Mouse (Mus musculus): ENCODE results near the gene Slco3a1.

Slco3a1 gene

DNA sequence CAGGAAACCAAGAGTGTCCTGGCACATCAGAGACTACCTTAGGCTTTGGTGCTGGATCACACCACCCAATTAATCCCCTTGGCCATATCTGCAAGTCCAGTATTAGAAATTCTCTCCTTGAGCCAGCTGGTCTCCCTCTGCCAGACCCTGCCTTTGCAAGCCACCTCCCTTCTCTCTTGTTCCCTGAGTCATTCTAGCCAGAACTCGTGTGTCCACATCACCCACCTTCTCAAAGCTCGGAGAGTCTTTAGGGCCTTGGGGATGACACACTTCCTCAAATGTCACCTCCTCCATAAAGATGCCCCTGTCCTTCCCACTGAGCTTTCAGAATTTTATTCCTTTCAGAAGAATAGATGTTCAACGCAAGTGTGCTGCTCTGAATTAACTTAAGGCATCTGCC lies 172.3 kb downstream of the Slco3a1 start:
- no peak for DNase-seq (ENCODE audit: low read depth, low spot score)

DNA sequence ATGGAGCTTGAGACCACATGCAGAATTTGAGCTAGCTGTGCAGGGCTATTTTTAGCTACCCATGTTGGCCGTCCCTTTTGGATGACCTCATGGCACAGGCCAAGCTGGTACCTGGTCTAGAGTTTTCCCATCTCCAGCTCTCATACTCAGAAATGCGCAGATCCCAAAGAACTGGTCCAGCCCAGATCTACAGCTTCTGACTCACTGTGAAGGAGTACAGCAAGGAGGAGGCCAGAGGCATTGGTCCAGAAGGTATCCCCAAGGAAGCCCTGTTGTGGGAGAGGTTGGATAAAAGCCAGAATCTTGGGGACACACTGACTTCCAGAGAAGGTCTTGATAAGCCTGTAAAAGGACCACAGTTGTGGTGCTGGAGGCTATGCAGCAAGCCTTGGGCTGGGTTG lies 172.7 kb downstream of the Slco3a1 start:
- DNase-seq (ENCODE audit: low read depth, low spot score), result no peak

DNA sequence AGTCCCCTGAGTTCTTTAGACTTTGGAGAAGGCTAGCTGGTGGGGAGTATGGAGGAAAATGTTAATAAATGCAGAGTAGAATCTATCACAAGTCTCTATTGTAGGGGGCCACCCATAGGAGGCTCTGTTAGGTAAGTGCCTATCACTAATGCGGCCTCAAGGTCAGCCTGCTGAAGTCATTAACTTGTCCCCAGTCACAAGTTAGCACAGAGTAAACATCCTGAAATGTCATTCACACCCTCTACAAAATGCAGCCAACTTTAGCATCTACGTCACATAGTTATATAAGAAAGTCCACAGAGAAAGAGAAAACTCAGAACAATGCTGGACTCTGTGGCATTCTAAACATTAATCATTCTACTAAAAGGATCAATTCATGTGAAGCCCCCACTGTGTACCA lies 173.5 kb downstream of the Slco3a1 start:
- DNase-seq (ENCODE audit: low read depth, low spot score), result no peak

DNA sequence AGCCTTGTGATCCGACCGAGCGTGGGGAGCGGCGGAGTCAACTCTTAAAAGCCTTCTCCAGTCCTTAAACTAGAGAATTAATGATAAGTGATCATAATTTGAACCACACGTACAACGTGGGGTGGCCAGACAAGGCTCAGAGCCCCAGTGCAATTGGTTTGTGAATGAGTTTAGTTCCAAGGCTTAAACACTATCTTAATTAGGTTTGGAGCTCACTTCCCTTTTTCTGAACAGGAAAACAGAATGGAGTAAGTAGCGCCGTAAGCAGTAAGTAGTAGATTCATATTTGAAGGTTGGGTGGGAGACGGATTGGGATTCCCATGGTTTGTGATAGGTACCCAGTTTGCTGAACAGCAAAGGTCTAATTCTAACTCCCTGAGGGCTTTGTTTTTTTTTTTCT lies 176.7 kb downstream of the Slco3a1 start:
- DNase-seq (ENCODE audit: low read depth, low spot score), result no peak

DNA sequence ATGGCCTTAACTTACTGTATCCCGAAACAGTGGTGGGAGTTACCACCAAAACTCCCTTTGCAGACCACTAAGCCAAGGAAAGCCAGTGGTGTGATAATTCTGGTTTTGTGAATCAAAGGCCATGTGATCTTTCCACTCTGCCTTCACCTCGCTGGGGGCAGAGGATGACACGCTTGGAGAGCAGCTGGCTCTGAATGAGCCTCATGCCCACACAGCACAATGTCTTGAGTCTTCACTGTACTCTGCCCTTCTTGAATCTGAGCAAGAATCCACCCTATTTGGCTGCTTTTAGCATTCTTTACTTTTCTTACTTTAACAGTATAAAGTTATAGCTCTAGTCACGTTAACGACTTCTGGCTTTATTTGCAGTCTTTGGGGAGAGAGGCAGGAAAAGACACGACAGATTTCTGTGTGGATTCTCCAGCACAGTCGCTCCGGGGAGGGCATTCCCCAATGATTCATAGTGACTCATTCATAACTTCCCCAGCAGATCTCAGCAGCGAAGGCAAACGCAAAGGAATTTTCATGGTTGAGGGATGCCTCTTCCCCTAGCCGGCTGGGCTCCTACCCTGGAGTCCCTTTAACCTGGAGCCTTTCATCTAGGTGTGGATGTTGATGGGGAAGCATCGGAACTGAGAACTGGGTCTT lies 178.1 kb downstream of the Slco3a1 start:
- no peak for DNase-seq (ENCODE audit: low read depth, low spot score)

DNA sequence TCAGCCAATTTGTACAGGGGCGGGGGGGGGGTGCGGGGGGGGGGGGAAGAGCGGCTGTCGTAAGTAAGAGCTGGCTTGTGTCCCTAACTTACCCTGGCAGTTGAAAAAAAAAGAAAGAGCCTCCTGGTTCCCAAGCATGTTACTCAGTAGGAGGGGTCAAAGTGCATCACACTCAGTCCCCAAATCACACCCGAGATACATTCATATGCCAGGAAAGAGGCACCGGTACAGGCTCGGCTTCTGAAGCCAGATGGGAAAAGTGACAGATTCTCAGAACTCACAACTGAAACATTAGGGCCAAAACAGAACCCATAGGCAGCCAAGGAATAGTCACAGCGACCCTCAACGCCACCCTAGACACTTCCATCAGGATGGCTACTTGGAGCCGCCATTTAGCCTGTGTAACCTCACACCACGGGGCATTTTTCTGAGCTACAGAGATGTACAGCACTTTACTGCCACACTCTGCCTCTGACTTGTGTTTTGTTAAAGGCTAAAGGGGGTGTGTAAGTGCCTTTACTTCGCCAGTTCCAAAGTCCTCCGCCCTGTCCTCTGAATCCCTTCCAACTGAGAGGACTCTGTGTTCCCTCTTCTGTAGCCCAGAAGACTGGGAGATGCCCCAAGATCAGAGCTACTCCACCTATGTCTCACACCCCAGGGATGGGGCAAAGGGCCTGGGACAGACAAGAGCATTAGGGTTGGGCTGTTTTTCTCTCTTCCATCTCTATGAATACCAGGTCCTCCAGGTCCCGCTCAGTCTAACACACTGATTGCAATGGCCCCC lies 179.2 kb downstream of the Slco3a1 start:
- no peak for DNase-seq (ENCODE audit: low read depth, low spot score)

DNA sequence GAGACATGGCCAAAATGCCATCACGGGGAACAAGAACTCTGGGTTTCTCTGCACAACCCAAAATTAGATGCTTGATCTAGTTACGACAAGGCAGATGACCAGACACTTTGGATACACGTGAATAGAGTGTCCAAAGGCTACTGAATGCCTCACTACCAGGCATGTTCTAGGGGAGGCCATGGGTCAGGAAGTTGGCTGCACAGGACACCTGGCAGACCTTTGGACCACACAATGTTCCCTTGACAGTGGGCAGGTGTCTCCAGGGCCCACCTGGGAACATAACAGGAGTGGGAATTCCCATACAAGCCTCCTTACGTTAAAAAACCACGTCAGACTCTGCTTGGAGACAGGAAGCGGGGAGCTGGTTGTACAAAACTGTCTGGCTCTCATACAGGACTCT lies 181.5 kb downstream of the Slco3a1 start:
- no peak for DNase-seq (ENCODE audit: low read depth, low spot score)

DNA sequence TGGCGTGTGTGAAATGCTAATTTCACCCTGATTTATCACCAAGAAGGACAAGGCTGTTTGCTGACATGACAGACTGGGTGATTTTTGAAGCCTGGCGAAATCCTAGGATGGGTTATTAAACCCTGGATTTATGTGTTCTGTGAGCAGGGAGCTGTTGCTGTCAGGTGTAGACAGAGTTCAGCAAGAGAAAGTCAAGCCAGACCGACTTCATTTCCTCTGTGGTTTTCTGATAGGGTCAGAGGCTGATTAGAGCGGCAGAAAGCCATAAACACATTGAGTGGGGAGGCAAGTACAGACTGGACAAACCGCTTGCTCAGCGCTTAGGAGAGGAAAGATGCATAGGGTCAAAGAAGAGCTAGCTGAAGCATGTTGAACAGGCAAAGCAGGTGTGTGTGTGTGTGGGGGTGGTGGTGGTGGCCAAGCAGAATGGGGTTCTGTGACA lies 182.4 kb downstream of the Slco3a1 start:
- peak; percentile 17 for DNase-seq (ENCODE audit: low read depth, low spot score)

DNA sequence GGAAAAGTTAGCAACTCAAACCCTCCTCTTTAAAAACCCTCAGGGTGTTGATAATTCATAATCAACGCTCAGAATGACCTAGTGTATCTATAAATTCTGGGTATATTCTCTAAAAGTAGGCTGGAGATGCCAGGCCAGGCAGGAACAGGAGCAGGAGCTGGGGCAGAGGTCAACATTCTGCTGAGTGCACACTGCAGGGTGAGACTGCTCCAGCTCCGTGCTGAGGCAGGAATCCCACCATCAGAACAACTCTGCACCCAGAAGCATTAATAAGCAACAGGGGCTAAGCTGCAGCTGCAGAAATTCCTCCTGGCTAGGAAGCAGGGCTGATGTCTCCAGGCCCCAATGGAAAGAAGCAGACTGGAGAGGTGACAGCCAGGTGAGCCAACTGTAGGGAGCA lies 182.9 kb downstream of the Slco3a1 start:
- DNase-seq (ENCODE audit: low read depth, low spot score), result no peak

DNA sequence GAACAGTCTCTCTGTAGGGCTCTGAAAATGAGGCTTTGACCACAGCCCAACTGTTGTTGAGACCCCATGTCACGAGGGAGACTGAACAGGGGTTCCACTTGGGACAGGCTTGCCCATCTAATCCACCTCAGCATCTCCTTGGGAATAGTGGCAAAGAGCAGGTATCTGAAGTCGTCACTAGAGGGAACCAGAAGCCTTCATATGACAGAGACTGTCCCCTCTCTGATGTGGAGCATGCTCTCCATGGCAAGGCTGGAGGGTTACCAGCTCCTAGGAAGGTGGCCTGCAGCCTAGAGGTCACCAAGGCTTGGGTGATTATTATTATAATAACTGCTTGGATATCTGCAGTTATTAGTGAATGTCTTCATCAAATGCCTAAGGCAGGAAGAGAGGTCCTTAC lies 183.4 kb downstream of the Slco3a1 start:
- DNase-seq (ENCODE audit: low read depth, low spot score), result peak; percentile 32

DNA sequence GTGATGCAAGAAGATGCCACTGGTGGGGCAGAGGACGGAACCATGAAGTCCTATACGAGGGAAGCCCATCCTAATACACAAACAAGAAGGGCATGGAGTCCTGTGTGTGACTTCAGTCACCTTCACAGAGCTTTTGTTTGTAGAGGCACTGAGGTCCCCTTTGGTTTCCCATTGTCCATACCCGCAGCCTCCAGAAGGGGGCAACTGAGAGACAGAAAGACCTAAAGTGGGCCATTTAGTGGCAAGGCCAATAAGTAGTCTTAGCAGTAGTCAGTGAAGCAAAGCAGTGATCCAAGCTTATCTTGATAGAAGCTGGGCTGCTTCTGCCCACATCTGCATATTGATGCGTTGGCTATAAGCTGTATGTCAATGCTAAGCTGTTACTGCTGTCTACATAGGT lies 184.9 kb downstream of the Slco3a1 start:
- peak; percentile 27 for DNase-seq (ENCODE audit: low read depth, low spot score)

DNA sequence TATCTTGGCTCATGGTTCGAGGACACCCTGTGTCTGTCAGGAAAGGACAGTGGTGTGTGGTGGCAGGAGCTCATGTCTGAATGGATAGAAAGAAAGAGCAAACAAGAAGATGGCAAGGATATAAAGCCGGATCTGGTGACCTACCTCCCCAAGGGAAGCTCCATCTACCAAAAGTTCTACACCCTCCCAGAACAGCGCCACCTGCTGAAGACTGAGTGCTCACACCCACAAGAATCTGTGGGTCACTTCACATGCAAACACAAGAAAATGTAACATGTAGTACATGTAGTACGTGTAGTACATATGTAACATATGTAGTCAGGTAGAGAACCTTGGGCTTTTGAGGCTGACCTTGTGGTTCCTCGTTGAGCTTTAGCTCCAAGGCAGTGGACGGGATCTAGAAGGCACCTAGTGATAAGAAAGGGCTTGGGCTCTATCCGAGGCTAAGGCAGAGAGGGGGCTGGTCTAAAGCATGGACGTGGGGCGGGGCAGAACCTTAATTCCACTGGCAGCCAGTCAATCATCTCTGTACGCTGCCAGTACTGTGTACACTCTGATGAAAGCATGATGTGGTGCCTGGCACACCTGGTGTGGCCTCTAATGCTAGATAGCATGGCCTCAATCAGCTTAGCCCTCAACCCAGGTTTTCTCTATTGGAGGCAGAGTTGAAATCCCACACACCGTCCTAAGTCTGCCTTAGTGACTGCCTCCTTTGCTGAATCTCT lies 186.2 kb downstream of the Slco3a1 start:
- no peak for DNase-seq (ENCODE audit: low read depth, low spot score)

DNA sequence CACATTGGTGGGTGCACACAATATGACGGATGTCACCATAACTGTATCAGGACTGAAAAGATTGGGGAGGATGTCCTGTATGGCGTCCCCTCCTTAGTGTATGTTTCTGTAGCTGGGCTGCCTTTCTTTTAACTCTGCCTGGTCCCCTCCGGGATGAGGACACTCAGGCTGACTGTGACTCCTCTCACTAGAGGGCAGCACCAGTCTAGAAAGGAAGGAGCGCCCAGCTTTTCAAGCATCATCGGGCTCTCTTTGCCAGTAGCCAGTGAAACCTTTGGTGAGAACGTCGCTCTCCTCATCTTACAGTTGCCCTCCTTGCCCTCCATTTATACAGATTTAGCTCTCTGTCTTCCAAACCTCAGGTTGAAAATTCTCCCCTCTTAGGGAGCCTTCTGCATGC lies 187.2 kb downstream of the Slco3a1 start:
- no peak for DNase-seq (ENCODE audit: low read depth, low spot score)

DNA sequence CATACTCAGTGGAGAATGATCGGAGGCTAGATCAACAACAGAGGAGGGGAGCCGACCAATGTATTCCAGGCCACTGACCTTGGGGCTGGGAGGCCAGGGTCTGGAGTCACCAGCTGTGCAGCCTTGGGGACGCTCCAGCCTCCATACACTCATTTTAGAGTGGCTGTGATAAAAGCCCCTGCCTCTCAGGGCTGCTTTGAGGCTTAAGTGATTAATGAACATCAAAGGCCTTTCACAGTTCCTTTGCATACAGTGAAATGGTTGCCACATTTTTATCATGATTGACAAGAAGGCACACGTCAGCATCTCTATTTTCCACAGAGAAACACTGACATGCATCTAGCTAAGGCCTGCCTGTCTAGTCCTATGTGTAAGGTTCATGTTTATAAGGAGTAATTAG lies 189.0 kb downstream of the Slco3a1 start:
- no peak for DNase-seq (ENCODE audit: low read depth, low spot score)

DNA sequence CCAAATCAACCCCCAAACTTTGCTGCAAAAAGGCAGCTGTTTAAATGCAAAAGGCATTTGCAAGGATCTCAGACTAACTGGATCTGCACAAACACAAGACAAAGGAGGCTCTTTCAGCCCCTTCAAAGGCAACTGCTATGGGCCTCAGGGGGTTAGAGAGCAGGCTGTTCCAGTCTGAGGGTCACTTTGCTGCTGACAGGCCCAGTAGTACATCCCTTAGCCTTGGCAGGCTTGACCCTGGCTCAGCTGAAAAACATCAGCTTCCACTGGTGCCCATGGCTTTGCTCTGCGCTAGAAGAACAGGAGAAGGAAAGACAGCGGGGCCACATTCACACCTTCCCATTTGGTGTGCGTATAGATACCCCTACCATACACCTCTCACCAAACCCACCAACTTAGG lies 189.6 kb downstream of the Slco3a1 start:
- no peak for DNase-seq (ENCODE audit: low read depth, low spot score)

DNA sequence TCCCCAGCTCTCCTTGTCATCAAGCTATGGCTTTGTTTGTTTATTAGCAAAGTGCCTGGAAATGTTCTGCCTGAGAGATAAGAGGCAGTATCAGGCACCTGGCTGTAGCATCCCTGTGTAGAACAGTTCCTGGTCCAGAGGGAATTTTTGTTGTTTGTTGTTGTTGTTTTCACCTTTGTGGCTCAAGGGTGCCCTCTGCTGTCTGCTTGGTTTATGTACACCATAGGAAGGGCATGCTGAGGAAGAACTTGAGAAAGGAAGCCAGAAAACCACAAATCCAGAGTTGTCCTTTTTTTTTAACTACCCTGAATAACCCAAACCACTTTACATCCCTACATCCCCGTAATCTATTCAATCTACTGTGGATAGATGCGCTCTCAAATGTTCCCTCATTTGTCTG lies 191.1 kb downstream of the Slco3a1 start:
- DNase-seq (ENCODE audit: low read depth, low spot score), result no peak

DNA sequence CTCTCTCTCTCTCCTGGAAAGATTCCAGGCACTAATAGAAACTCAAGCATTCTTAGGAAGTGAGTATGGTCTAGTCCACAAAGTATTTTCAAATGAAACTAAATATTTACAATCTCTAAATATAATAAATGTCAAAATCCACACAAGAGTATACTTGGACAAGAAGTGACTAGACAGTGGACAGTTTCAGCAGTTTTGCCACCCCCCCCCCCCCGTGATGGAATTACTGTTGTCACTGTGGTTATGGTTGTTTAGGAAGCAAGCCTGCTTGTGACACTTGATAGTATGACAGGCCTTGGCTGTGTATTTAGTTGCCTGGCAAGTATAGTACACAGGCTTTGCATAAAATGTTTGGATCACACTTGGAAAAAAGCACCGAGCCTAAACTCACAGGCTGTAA lies 192.9 kb downstream of the Slco3a1 start:
- no peak for DNase-seq (ENCODE audit: low read depth, low spot score)

DNA sequence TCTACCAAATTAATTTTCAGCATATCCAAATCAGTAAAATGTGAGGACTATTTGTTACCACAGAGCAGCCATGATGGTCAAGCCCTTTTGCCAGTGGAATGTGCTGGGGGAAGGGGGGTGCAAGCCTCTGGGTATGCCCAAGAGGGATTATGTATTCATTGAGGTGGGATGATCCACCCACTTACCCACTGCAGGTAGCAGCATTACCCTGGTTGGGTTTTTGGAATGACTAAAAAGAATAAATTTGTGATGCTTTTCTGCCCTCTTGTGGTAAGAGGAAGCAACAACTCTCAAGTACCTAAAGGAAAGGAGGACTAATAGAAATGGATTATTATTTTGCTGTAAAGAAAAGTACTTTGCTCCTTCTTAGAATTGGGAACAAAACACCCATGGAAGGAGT lies 197.6 kb downstream of the Slco3a1 start:
- no peak for DNase-seq (ENCODE audit: low read depth, low spot score)

DNA sequence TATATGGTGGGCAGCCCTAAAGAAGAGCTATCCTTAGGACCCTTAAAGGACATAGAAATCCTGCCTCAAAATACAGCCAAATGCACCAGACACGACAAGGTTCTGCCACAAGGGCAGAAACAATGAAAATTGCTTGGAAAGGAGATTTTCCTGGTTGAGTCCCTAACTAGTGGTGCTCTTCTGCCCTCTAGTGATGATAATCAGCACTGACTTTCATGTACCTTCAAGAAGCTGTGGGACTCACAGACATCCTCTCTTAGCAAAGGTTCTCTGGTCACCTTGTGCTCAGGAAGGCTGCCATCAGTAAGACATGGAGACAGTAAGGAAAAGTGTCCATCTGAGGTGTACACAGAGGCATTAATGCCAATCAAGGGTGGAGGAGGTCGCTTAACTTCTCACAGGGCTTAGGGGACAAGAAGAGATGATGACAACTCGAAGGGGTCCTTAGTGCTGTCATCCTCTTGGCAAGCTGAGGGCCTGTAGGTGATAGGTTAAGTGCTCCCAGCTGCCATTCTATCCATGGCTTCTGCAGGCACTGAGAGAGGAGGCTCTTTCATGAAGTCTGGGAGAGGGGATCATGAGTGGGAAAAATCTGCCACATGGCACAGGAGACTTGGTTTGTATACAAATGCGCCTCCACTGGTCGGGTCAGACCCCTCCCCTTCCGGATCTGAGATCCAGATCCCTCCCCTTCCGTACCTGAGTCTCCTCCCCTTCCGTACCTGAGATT lies 199.9 kb downstream of the Slco3a1 start:
- no peak for DNase-seq (ENCODE audit: low read depth, low spot score)

DNA sequence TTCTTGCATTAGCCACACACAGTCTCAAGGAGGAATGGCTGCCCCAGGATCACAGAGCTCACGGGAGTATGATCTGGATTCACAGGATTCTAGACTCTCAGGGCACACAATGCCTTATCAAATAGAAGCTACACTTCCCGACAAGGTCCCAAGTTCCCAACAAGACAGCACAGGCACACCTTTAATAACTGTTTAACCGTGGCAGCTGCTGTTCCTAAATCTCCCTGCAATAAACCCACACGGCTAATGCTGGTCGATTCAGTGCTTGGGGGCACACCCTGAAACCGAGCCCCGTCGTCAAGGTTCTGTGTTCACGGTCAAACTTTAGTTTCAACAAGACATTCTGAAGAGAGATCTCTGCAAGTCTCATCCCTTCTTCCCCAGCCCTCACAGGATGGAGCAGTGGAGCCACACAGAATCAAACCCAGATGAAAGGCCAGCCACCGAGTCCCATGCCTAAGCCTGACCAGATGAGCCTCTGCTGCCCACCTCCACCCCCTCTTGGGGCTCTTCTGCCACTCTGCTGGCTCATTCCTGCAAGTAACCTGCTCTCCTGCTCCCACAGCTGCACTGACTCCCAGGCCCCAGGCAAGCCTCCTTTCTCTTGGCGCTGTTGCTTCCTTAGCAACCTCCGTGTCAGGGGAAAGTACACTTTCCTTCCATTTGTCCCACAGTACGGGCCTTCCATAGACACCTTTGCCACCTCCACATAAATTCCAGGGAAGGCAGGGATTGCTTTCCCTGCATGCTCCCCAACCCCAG lies 200.7 kb downstream of the Slco3a1 start:
- no peak for DNase-seq (ENCODE audit: low read depth, low spot score)

DNA sequence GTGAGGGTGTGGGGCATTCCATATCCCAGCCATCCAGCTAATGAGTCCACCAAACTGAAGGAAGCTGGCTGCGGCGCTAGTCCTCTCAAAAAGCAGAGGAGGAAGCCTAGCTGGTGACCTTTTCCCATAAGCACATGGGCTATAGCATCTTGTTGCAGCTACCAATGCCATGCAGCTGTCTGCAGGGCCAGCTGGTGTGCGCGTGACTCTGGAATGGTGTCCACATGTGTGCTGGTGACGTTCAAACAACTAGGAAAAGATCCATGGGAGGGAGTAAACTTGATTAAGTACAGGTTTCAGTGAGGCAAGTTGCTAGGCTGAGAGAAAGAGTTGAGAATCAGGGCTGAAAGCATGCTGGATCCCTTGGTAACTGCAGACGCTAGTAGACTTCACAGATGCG lies 201.3 kb downstream of the Slco3a1 start:
- no peak for DNase-seq (ENCODE audit: low read depth, low spot score)

Measured in CD4-positive helper T cell, adult 2 months (primary cell).